Mouse (Mus musculus) adrenal gland, adult 2 months (tissue): Measurements from ENCODE around the gene Fam181a. TPM values are rescaled to one million over a fixed set of nuclear protein-coding genes. Genes with fewer than 3 reads are reported as not detected.
A peak's percentile ranks its signal among the peaks of the same experiment; 100 is the strongest.

ENCODE experiments used
- DNase-seq: peaks from one replicate; pipeline ENCODE4 v3.0.0; 2021
- polyA plus RNA-seq: library from polyadenylated mRNA; depleted of rRNA; stranded (reverse); fragments of >200 nt; gene quantifications from 2 replicates; pipeline ENCODE4 v1.2.3, GENCODE M21; 2012
- total RNA-seq, 2 experiments: library from RNA; stranded (reverse); gene quantifications; 2 replicates each; pipeline ENCODE4 v1.2.3; 2021

Fam181a gene
- total and polyA plus RNA-seq, 3 experiments: 0.22 TPM; not detected in 2

DNA sequence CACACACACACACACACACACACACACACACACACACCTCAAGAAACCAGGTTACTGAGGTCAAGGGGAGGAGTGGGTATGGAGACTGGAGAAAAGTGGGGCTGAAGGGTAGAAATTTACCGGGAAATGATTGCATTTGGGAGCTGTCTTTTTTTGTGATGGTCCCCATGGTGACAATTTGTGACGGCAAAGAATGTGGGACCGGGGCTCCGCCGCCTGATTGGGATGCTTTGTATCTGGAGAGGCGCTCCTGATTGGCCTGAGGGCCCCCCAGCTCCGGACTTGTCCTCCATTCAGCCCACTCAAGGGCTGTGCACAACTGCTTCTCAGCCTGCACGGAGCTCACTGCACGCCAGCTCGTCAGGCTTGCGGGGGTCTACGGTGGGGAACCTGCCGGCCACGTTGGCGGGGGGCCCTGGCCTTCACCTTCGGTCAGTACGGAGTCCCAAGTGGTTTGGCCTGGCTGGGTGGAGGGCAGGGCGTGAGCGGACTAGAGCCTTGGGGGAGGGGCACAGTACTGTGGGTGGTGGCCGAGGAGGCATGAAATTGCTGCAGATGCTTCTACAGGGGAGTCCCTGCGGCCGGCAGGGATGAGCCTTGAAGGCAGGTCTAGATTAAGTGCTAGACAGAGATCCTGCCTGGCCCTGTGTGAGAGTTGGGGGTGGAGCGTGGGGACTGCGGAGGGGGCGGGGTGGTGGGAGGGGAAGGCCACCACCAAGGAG is 4.0 kb downstream of the Fam181a start:
- no peak for DNase-seq

DNA sequence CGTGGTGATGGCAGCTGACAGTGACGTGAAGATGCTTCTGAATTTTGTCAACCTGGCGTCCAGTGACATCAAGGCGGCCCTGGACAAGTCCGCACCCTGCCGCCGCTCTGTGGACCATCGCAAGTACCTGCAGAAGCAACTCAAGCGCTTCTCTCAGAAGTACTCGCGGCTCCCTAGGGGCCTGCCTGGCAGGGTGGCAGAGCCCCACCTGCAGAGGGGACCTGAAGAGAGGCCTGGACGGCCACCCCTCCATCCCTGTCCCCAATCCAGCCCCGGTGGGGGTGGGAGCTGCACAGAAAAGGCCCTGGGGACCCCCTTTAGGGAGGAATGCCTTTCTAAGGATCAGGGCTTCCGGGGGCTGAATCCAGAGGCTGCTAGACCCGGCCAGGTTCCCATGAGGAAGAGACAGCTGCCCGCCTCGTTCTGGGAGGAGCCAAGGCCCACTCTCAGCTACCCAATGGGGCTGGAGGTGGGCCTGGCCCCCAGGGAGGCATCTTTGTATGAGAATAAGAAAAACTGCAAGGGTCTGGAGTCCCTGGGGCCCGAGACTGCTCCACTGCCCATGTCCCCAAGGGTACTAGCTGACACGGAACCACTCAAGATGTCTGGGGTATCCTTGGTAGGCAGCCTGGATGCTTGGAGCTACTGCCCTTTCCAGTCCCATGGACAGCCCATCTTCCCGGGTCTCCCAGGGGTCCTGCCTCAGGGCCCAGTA is 5.2 kb downstream of the Fam181a start:
- no peak for DNase-seq

DNA sequence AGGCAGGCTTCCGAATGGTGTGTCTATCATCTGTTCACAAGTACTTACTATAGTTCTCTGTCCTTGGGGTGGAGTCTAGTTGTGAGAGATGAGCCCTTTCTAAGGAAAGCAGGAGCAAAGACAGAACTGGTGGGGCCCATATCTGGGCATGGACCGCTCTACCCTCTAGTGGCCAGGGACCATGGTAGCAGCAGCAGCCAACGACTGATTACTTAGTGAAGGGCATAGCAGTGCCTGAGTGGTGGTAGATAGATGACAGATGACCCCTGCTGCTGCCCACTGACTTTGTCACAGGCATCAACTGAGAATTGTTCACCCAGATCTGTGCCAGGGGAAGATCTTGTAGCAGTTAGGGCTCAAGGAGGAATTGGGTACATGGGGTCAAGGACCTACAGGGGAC is 12.0 kb downstream of the Fam181a start:
- DNase-seq: peak; percentile 62

DNA sequence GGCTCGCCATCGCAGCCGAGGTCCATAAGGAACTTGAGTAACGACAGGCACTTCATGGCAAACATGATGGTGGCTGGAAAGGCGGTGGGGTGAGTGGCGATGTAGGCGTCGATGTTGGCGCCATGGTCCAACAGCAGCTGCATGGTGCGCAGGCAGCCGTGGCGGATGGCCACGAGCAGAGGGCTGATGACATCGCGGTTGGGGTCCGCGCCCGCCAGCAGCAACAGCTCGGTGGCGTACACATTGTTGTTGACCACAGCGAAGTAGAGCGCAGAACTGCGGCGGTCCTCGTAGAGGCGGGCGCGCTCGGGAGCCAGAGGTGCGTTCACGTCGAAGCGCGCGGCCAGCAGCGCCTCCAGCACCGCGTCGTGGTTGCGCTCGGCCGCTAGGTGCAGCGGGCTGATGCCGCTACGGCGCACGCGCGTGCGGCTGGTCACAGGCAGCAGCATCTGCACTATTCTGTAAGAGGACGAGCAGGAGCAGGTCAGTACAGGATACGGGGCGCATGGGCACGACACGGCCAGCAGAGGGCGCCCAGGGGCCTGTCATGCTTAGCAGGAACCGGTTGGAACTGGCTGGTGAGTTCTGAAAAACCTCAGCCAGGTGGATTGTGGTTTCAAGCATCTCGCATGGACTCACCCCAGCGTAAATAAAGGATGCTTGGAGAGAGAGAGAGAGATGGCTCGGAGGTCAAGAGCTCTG is 14.5 kb downstream of the Fam181a start:
- peak; percentile 90 for DNase-seq

DNA sequence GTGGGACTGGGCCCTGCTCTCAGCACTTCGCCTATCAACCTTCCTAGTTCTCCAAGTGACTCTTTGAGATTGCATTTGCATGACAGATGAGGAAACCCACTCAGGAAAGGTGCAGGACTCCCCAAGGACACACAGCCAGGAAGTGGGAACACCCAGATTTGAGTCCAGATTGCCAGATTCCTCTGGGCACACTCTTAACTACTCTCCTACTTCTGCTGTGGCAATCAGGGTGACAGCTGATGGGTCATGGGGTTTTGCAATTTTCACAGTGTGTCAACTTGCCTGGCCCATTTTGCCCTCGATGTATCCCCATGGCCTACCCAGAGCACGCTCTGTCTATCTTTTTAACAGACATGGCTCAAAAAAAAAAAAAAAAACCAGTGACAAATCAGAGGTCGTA is 15.8 kb downstream of the Fam181a start:
- peak; percentile 61 for DNase-seq

DNA sequence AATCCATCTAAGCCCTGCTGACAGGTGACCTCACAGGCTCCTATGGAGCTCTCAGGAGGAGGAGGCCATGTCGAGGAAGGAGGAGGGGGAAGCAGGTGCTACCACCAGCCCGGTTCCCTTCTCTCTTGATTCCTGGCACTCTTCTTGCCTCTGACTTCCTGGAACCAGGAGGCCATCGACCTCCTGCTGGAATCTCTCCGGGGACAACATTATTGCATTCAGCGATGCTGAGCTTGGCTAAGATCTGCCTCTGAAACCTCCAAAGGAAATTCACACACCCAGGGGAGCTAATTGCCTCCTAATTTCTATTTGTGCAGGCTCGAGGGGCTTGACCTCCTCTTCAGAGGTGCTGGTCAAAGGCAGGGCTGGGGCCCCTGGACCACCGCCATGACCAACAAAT is 16.3 kb downstream of the Fam181a start:
- DNase-seq: peak; percentile 50

DNA sequence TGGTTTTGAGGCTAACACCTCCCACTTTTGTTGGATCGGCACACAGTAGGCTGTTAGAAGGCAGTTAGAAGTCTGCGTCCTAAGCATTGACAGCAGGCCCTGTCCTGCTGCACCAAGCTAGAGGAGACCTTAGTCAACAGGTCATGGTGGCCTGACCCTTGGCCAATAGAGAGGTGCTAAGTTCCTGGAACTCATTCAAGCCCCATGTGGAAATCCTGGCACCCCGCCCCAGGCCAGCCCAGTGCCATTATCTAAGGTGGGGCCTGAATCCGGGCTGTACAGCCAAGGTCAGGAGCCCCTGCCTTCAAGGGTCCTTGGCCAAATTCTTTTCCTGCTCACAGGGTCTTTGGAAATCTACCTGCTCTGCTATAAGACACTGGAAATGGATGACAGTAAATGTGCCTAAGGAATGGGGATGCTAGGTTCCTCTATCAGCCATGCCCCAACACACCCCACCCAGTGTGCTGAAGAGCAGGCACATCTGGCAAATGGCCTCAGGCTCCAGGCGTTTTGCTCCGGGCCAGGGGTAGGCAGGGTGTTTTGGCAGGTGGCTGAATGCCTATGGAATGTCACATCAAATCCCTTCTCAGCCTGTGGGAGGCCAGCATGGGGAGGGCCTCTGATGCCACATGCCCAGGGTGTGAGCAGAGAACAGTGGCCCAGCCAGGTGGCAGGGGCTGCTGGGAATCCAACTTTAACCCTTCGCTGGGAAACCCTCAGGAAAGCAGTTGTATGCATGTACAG is 17.8 kb downstream of the Fam181a start:
- DNase-seq: peak; percentile 75

DNA sequence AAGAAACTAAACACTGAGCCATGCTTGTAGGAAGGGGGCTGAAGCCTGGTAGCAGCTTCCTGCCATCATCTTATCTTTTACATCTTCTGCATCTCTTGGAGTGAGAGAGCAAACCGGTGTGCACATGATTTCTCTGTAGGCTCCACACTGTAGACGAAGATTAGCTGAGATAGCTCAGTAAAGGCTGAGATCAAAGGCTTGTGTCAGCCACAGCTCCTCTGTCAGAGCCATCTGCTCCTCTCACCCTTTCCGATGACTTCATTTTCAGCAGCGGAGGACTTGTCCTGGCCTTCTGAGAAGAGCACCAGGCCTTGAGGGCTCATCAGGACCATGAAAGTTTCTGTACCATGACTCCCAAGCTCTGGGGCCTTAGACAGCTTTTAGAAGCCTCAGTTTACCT is 20.7 kb downstream of the Fam181a start:
- DNase-seq: no peak

DNA sequence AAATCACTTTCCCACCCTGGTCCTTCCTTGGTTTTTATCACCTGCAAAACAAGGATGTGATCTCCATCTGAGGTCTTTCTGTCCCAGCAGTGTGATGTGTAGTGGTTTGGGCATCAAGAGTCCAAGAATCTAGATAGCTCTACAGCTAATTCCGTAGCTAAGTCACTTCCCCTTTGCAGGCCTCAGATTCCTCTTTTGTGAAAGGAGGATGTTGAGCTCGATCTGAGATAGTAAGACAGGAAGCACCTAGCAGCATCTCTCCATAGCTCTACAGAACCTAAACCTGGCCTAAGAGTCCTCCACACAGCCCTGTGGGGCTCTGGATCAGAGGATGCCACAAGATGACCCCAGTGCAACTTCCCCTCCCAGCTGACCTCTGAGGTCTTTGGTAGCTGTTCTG is 22.1 kb downstream of the Fam181a start:
- DNase-seq: no peak

DNA sequence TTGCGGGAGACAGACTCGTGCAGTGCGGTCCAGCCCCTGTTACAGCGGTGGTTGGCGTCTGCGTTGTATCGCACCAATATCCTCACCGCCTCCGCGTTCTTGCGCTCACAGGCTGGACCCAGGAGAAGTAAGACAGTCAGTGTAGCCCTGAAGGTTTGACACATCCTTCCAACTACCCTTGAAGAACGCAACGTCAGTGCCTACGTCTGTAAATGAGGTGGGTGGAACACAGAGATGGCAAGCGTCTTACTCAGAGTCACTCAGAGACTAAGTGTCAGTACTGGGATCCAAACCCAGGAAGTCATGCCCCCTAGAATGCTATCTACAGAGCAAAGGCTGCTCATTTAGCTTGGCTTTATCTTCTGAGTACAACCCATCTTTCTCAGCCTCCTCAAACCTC is 22.7 kb downstream of the Fam181a start:
- DNase-seq: no peak

DNA sequence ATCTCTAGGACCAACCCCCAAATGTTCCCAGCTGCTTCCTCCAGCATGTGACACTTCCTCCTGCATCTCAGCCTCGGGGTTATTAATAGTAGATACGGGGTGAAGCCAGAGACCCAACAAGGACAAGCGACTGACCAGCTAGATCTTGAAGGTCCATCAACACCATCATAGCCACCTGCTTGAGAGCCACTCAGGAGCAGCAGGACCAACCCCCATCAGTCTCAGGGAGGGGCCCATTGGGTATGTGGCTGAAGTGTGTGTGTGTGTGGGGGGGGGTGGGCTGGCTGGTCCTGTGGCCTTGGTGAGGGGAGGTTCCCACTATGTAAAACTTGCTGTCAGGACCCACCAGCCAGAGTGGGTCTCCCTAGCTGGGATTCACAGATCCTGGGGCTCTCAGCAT is 26.0 kb downstream of the Fam181a start:
- DNase-seq: no peak

DNA sequence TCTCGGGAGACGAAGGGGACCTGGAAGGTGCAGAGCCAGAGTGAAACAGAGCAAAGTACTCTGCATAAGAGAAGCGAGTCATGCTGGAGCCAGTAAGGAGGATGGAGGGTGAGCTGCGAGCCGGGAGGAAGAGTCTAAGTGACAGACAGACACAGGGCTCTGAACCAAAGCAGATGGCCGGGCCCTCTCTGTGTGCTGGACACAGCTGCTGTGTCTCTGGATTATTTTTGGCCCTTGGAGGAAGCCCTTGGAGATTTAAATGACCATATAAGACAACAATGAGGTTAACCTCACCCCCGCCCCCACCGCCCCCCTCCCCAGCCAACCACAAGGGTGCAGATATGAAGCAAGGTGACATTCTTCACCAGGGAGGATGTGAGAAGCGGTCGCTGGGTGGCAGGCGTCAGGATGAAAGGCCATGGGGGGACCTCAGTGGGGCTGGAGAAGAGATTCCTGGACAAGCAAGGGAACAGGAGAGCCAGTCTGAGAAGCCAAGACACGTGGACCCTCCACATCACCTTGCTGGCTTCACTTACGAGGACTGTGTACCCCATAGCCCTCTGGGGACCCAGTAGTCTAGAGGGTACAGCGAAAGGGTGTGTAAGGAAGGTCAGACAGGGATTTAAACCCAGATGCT is 27.5 kb downstream of the Fam181a start:
- no peak for DNase-seq

DNA sequence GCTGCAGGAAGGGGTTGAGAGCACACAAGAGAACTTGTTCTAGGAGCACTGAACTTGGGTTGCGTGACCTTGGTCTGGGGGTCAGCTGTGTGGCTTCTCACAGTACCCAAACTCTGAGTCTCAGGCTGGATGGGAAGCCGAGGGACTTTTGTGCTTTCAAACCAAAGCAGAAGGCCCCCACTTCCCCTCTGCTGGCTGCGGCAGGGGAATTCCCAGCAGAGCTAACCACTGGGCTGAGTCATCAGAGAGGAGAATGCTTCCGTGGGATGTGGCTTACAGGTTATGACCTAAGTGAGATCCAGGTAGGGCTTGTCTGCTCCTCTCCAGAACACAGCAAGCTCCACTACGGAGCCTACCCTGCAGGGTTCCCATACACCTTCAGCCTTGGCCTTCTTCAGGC is 30.4 kb downstream of the Fam181a start:
- no peak for DNase-seq

DNA sequence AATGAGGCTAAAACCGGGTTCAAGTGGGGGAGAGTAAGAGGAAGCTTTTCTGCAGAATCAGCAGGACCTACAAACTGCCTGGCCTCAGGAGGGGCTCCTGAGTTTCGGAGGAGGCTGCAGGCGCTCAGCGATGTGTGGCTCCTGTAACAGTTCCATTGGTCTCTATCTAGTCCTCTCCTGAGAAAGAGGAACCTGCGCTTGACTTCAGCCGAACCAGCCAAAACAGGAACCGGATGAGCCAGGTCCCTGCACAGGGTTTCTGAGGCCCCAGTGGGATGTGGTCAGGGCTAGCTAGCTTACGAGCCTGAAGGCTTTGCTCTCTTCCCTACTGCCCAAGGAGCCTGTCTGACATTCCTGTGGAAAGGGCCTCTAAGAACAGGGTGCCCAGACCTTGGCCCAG is 32.7 kb downstream of the Fam181a start:
- no peak for DNase-seq

DNA sequence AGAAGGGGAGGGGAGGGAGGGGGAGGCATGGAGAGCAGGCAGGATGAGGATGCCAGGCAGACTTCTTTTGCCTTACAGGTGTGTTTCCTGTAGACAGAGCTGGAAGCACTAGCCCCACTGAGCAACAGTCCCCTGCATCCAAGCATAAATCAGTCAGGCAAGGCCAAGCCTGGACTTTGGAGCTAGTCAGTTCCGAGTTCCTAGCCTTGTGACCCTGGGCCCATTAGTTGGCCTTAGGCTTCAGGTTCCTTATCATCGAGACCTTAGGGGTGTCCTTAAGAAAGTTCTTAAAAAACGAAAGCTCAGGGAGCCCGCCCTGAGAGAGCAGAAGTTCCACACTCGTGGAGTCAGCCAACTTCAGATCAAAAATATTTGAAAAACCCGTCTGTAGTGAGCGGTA is 34.2 kb downstream of the Fam181a start:
- DNase-seq: peak; percentile 48

DNA sequence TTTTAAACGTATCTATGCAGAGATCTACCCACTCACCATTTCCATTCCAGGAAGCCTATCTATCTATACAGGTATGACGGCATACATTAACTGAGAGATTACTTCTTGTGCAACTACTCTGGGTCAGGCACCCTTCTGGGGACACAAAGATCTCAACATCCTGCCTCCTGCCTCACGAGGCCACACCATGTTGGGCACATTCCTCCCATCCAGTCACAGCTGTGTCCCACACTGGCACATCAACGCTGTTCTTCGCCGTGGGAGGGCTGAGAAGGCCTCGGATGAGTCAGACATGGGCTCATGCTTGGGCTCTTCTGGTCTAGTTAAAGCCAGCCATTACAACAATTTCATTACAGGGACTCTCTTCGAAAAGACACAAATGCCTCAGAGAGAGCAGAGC is 36.2 kb downstream of the Fam181a start:
- peak; percentile 63 for DNase-seq

DNA sequence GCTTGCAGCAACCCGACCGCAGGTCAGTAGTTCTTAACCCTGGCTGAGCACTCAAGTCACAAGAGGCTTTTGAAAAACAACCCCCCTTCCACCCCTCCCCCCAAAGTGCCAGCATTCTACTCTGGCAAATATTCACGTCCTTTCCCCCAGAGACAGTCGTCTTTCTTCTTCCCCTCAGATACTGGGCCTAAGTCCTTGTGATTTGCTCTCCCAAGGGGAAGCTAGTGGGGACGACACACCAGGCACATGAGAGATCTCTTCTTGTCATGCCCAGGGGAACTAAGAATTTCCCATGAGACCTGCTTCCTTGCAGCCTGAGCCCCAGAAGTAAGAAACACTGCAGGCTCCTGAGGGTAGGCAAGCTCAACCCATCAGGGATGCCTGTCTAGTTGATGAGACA is 36.6 kb downstream of the Fam181a start:
- DNase-seq: no peak

DNA sequence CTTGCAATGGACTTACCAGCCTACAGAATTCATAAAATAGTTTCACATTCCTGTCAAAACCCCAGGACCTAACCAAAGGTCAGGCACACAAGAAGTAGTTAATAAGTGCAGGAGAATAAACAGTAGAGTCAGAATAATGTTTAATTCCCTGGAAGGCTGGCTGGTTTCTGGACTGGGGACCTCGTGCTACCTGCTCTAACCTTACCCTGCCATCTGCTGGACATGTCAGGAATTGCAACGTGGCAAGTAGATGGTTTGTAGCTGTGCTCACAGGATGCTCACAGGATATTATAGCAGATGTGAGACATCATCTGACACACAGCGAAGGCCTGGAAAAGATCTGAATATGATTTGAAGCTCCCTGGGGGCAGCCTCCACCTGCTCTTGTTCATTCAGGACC is 37.7 kb downstream of the Fam181a start:
- DNase-seq: peak; percentile 76

DNA sequence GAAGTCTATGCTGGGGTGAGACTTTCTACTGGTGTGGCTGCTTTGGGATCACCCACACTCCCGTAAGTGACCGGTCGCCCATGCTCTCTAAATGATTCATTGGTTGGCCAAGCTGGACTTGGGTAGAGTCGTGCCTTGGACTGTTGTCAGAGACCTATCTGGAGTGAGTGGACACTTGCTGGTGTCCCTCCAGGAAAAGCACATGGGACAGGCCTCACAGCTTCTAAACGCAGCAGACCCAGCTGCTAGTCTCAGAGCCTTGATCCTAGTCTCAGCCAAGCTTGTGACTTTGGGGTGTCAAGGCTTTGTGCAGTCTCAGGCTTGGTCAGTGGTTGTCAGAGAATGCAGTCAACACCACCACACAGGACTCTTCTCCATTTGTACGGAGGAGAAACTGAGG is 42.0 kb downstream of the Fam181a start:
- no peak for DNase-seq

DNA sequence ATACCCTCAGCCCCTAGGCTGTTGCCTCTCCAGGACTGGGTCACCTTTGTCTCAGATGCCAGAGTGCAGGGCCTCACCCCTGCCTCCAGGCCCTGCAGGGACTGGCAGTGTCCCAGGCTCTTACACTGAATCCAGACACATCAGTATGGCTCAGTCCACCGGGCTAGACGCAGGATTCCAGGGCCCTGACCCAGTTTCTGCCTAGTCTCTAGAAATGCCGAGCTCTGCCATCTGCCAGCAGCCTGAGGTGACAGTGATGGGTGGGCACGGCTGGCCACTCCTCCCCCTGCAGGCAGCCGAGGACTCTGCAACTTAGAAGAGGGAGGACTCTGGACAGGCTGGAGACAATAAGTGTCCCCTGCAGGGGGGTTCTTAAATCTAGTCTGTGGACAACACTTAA is 42.8 kb downstream of the Fam181a start:
- DNase-seq: peak; percentile 89

DNA sequence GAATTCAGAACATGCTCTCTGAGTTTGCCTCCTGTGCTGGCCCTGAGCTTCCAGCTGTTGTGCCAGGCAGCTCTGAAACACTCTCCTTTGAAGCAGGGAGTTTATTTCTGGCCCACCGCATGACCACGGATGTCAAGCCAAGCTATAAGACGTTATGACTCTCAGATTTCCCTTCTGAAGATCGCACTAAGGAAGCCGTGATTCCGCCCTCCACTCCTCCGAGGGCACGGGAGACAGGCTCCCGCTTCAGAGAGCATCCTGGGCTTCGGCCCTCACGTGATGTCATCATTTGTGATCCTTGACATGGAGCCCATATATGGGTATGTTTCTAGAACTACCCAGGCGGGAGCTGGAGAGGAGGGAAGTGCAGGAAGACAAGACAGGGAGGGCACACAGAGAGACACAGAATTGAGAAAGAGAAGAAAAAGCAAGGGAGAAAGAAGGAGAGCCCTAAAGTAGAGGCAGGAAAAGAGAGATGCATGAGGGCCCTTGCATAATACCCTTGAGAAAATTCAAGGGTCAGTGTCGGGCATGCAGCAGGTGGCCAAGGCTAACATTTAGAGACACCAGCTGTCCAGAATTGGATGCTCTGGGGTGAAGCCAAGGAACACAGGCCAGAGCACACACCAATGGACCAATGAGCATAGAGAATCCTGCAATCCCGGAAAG is 45.1 kb downstream of the Fam181a start, which contains the start of gene Asb2:
Gene Asb2, minus strand, starts transcription at position 256 of the 669 bp plus-strand sequence.
- DNase-seq: no peak

DNA sequence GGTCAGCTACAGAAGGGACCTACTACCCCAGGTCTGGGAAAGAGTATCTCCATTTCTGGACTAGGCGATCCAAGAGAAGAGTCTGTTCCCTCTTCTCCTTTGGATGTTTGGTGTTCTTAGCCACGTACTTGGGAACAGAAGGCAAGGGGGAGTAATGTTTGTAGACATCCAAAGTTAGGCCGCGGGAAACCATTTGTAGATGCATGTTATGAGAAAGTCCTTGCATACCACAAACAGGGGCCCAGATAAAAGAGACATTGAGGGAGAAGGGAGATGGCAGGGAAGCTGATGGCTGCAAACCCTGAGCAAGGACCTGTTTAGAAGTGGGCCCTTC is 45.6 kb downstream of the Fam181a start:
- no peak for DNase-seq
